Mouse (Mus musculus): Measurements from ENCODE around the gene 1700049E17Rik2.
"Not testable (repeated sequence)": the region's sequence is repeated elsewhere in the genome, so short reads cannot be mapped to it uniquely, and the experiment has no call there.

1700049E17Rik2 gene

GRCm38 (mm10) chr14:41572911-41573310 lies at the start of gene 1700049E17Rik2:
Gene 1700049E17Rik2, plus strand, starts transcription at chr14:41573211.
- DNase-seq (ENCODE audit: low spot score) = not testable (repeated sequence)

GRCm38 (mm10) chr14:41524695-41525094 lies 48.3 kb upstream of the 1700049E17Rik2 start:
- DNase-seq (ENCODE audit: low spot score) = not testable (repeated sequence)

- DNase-seq (ENCODE audit: low spot score) = not testable (repeated sequence)
These were observed 17.5 kb upstream of the 1700049E17Rik2 start, which contains the start of gene Gm7970 for GRCm38 (mm10) chr14:41555483-41555882. Gene Gm7970, minus strand, starts transcription at chr14:41555583.

GRCm38 (mm10) chr14:41586346-41586745 lies 13.3 kb downstream of the 1700049E17Rik2 start:
- DNase-seq (ENCODE audit: low spot score) = not testable (repeated sequence)

GRCm38 (mm10) chr14:41600935-41601334 lies 27.9 kb downstream of the 1700049E17Rik2 start:
- not testable (repeated sequence) for DNase-seq (ENCODE audit: low spot score)

- not testable (repeated sequence) for DNase-seq (ENCODE audit: low spot score)
These were observed 37.7 kb downstream of the 1700049E17Rik2 start for GRCm38 (mm10) chr14:41610690-41611089.

- not testable (repeated sequence) for DNase-seq (ENCODE audit: low spot score)
These were observed 49.5 kb downstream of the 1700049E17Rik2 start for GRCm38 (mm10) chr14:41622535-41622934.

- not testable (repeated sequence) for DNase-seq (ENCODE audit: low spot score)
These were observed 51.5 kb downstream of the 1700049E17Rik2 start, which contains the start of gene Gm3072 for GRCm38 (mm10) chr14:41624512-41624911. Gene Gm3072, minus strand, starts transcription at chr14:41624612.

- DNase-seq (ENCODE audit: low spot score) = not testable (repeated sequence)
These were observed 57.1 kb downstream of the 1700049E17Rik2 start for GRCm38 (mm10) chr14:41630144-41630543.
